Mouse (Mus musculus) gastrocnemius, adult 2 months (tissue): ENCODE data around the gene Slc37a4. TPM values are rescaled to one million over a fixed set of nuclear protein-coding genes. Genes with fewer than 3 reads are reported as not detected.
"Not testable (repeated sequence)": the region's sequence is repeated elsewhere in the genome, so short reads cannot be mapped to it uniquely, and the experiment has no call there.

Experiments
- DNase-seq: peaks from one replicate; pipeline ENCODE4 v3.0.0; 2022
- H3K27ac ChIP-seq: fragments of 200-600 bp; 2 replicates; pipeline ENCODE4 v1.8.1; 2022; ENCODE audit warnings: mild to moderate bottlenecking
- H3K4me3 ChIP-seq: fragments of 200-600 bp; 2 replicates; pipeline ENCODE4 v1.8.1; 2022; ENCODE audit warnings: mild to moderate bottlenecking, moderate library complexity
- CTCF ChIP-seq: fragments of 200-600 bp; IDR thresholded peaks from 2 replicates; pipeline ENCODE4 v1.8.1; 2022; ENCODE audit warnings: antibody characterized with exemption, mild to moderate bottlenecking, moderate library complexity
- intact Hi-C: fragments of 180-260 bp; cut with DNase I; formaldehyde crosslinking; loops from one replicate; pipeline ENCODE4 v1.15.1; 2025
- microRNA-seq: library from miRNA; unstranded; fragments of <30 nt; microRNA quantifications from one replicate; pipeline ENCODE4 v1.2.0, GENCODE M21; 2021
- total RNA-seq, 2 experiments: library from RNA; stranded (reverse); gene quantifications; 2 replicates each; pipeline ENCODE4 v1.2.3; 2021

The Slc37a4 gene
- total RNA-seq, 2 experiments from 2014 or later = 90.6 to 129 TPM

GRCm38 (mm10) chr9:44420280-44420898 lies 23.7 kb downstream of the Slc37a4 start:
- Histone ChIP-seq H3K4me3 (no peak overlapping the region), H3K27ac (no peak overlapping the region)
- intact Hi-C loops = no loop called here
- no peak for TF ChIP-seq CTCF
- DNase-seq = no peak

- no peak for TF ChIP-seq CTCF
- intact Hi-C loops = no loop called here
These were observed 26.9 kb downstream of the Slc37a4 start for GRCm38 (mm10) chr9:44423576-44423975.

GRCm38 (mm10) chr9:44432577-44433185 lies 36.0 kb downstream of the Slc37a4 start:
- intact Hi-C loops = no loop called here
- no peak overlapping the region for H3K4me3 ChIP-seq
- no peak overlapping the region for H3K27ac ChIP-seq
- no peak for DNase-seq
- TF ChIP-seq CTCF = no peak

More at GRCm38 (mm10) chr9:44423576-44423975, 26.9 kb downstream of the Slc37a4 start:
- no peak for DNase-seq
- Histone ChIP-seq H3K4me3 (no peak overlapping the region), H3K27ac (no peak overlapping the region)

- no peak overlapping the region for H3K27ac ChIP-seq
- DNase-seq = no peak
- no peak for TF ChIP-seq CTCF
- intact Hi-C loops = no loop called here
- no peak overlapping the region for H3K4me3 ChIP-seq
These were observed 39.1 kb downstream of the Slc37a4 start for GRCm38 (mm10) chr9:44435747-44436146.

GRCm38 (mm10) chr9:44440961-44441360 lies 44.3 kb downstream of the Slc37a4 start, which contains the start of gene Foxr1:
Gene Foxr1, minus strand, starts transcription at chr9:44441136.
- DNase-seq = no peak
- no peak for TF ChIP-seq CTCF
- intact Hi-C loops = no loop called here
- H3K4me3 ChIP-seq = no peak within 1 kb of the TSS
- no peak within 1 kb of the TSS for H3K27ac ChIP-seq

- H3K4me3 ChIP-seq, intact Hi-C loops, H3K27ac ChIP-seq, DNase-seq: not testable (repeated sequence)
These were observed 47.9 kb downstream of the Slc37a4 start for GRCm38 (mm10) chr9:44444402-44445025.

- intact Hi-C loops = no loop called here
- no peak overlapping the region for H3K4me3 ChIP-seq
- TF ChIP-seq CTCF = peak; percentile 59
- no peak overlapping the region for H3K27ac ChIP-seq
- no peak for DNase-seq
These were observed 53.7 kb downstream of the Slc37a4 start for GRCm38 (mm10) chr9:44450387-44450786.

Small RNA genes within 50 kb of the gene (microRNA-seq; reads per million reads assigned to microRNA genes)
- not detected for gene Mir7085

Other genes starting within 250 kb of the Slc37a4 start
- 10 to 100 TPM in 1 of 2 experiments, 1 to 10 TPM in 1; 7.5 to 13.4 TPM for gene Cbl, start 162.8 kb upstream of the Slc37a4 start, total RNA-seq
- gene Ccdc153, start 156.2 kb upstream of the Slc37a4 start, total RNA-seq = not detected
- 1 to 10 TPM in 1 of 2 experiments, under 1 TPM in 1; 0.97 to 1.6 TPM for gene Pdzd3, start 145.4 kb upstream of the Slc37a4 start, total RNA-seq
- 10 to 100 TPM; 19.2 to 20.8 TPM for gene Nlrx1, start 128.3 kb upstream of the Slc37a4 start, total RNA-seq
- gene Abcg4, start 108.2 kb upstream of the Slc37a4 start, total RNA-seq = under 1 TPM; 0.28 to 0.97 TPM
- 1 to 10 TPM; 6.3 to 6.8 TPM for gene Hinfp, start 91.2 kb upstream of the Slc37a4 start, total RNA-seq
- 10 to 100 TPM; 14.9 to 17.8 TPM for gene C2cd2l, start 76.6 kb upstream of the Slc37a4 start, total RNA-seq
- gene Dpagt1, start 70.8 kb upstream of the Slc37a4 start, total RNA-seq = 10 to 100 TPM; 12.3 to 14.1 TPM
- gene H2afx, start 62.2 kb upstream of the Slc37a4 start, total RNA-seq = 1 to 10 TPM; 8.4 to 8.7 TPM
- gene Hmbs, start 52.6 kb upstream of the Slc37a4 start, total RNA-seq = 10 to 100 TPM; 21.9 to 29.1 TPM
- 10 to 100 TPM; 16.6 to 19.5 TPM for gene Vps11, start 35.2 kb upstream of the Slc37a4 start, total RNA-seq
- 10 to 100 TPM; 24.2 to 33.6 TPM for gene Hyou1, start 17.4 kb upstream of the Slc37a4 start, total RNA-seq
- gene Rps25, start 10.3 kb downstream of the Slc37a4 start, total RNA-seq = 100 to 1,000 TPM; 740 to 827 TPM
- gene Trappc4, start 10.7 kb downstream of the Slc37a4 start, total RNA-seq = 10 to 100 TPM; 15.4 to 21.5 TPM
- 1 to 10 TPM; 5.0 to 5.7 TPM for gene Ccdc84, start 21.7 kb downstream of the Slc37a4 start, total RNA-seq
- not detected for gene Foxr1, start 44.3 kb downstream of the Slc37a4 start, total RNA-seq
- under 1 TPM; 0.22 to 0.23 TPM for gene Upk2, start 58.1 kb downstream of the Slc37a4 start, total RNA-seq
- 10 to 100 TPM; 38.3 to 43.6 TPM for gene Bcl9l, start 86.0 kb downstream of the Slc37a4 start, total RNA-seq
- gene Cxcr5, start 165.0 kb downstream of the Slc37a4 start, total RNA-seq = not detected
- 10 to 100 TPM; 68.8 to 74.4 TPM for gene Ddx6, start 208.0 kb downstream of the Slc37a4 start, total RNA-seq